Mouse (Mus musculus) CD4-positive helper T cell, adult 2 months (primary cell): Measurements from ENCODE around the gene Maml3.

Experiments used
- DNase-seq: peaks from one replicate; pipeline ENCODE4 v3.0.0-alpha.2; 2012; ENCODE audit warnings: low read depth, missing footprints, low spot score

Gene Maml3

GRCm38 (mm10) chr3:52090230-52090873, 14.5 kb downstream of the Maml3 start:
- no peak for DNase-seq

GRCm38 (mm10) chr3:52088458-52089341, 16.2 kb downstream of the Maml3 start:
- peak; percentile 74 for DNase-seq

GRCm38 (mm10) chr3:52087636-52088280, 17.1 kb downstream of the Maml3 start:
- DNase-seq, result no peak

- DNase-seq, result no peak
Observed at GRCm38 (mm10) chr3:52078763-52079162, 26.1 kb downstream of the Maml3 start.

- no peak for DNase-seq
Observed at GRCm38 (mm10) chr3:52073959-52074358, 30.9 kb downstream of the Maml3 start.

GRCm38 (mm10) chr3:52071996-52072395, 32.9 kb downstream of the Maml3 start:
- no peak for DNase-seq

GRCm38 (mm10) chr3:52070163-52070478, 34.8 kb downstream of the Maml3 start:
- no peak for DNase-seq

GRCm38 (mm10) chr3:52069304-52070162, 35.3 kb downstream of the Maml3 start:
- DNase-seq, result peak; percentile 84

- peak; percentile 9 for DNase-seq
Observed at GRCm38 (mm10) chr3:52068885-52069284, 36.0 kb downstream of the Maml3 start.

GRCm38 (mm10) chr3:52067181-52067580, 37.7 kb downstream of the Maml3 start:
- DNase-seq, result no peak

- no peak for DNase-seq
Observed at GRCm38 (mm10) chr3:52066142-52066541, 38.7 kb downstream of the Maml3 start.

- no peak for DNase-seq
Observed at GRCm38 (mm10) chr3:52063261-52063655, 41.6 kb downstream of the Maml3 start.

- no peak for DNase-seq
Observed at GRCm38 (mm10) chr3:52062389-52063260, 42.3 kb downstream of the Maml3 start.

- no peak for DNase-seq
Observed at GRCm38 (mm10) chr3:52061472-52062388, 43.1 kb downstream of the Maml3 start.

GRCm38 (mm10) chr3:52060886-52061285, 44.0 kb downstream of the Maml3 start:
- no peak for DNase-seq

- DNase-seq, result no peak
Observed at GRCm38 (mm10) chr3:52051801-52052200, 53.1 kb downstream of the Maml3 start.

- peak; percentile 76 for DNase-seq
Observed at GRCm38 (mm10) chr3:52048082-52048481, 56.8 kb downstream of the Maml3 start.

GRCm38 (mm10) chr3:52047537-52047936, 57.3 kb downstream of the Maml3 start:
- DNase-seq, result no peak

GRCm38 (mm10) chr3:52046895-52047372, 57.9 kb downstream of the Maml3 start:
- peak; percentile 83 for DNase-seq
